Mouse (Mus musculus): ENCODE results near the gene Gm49450.

GRCm38 (mm10) chr15:99000535-99001283 is 47.4 kb upstream of the Gm49450 start:
- TF ChIP-seq POLR2A (IDR thresholded peaks at IDR 0.05; ENCODE audit: insufficient read depth, low read depth, low read length) (no peak), CTCF (IDR thresholded peaks at IDR 0.05) (peak; percentile 92), EP300 (IDR thresholded peaks at IDR 0.05; ENCODE audit: insufficient read depth, low read depth, low read length) (no peak)
